Mouse (Mus musculus): Measurements from ENCODE around the gene Tmem136.

Gene Tmem136

DNA sequence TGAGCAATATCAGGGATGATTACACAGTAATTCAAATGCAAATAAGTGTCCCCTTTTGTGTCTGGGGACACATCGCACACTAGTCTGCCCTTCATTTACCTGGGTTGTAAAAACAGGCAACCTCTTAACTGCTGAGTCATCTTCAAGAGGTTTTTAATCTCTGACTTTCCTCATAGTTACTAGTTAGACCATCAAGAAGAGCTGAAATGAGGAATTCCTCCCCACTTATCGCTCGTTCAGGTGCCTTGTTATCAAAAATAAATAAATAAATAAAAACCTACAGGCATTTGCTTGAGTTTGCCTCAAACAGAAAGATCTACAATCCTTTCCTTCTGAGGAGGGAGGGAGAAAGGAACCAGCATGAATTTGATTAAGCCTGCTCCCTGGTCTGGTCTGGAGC lies 7.6 kb downstream of the Tmem136 start:
- DNase-seq (ENCODE audit: low read depth, low spot score) = no peak

DNA sequence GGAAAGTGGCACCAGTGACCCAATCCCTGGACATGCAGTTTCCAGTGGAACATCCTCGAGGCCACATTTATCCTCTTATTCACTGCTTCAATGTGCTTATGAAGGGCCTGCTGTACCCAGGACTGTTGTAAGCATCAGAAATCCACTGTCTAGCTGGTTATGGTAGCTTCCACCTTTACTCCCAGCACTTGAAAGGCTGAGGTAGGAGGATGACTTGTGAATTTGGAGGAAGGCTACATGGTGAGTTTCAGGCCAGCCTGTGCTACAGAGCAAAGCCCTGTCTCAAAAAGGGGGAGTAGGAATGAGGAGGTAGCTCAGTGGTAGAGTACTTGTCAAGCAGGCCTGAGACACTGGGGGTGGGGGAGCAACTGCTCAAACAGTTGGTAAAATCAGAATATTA lies 8.3 kb downstream of the Tmem136 start:
- no peak for DNase-seq (ENCODE audit: low read depth, low spot score)

DNA sequence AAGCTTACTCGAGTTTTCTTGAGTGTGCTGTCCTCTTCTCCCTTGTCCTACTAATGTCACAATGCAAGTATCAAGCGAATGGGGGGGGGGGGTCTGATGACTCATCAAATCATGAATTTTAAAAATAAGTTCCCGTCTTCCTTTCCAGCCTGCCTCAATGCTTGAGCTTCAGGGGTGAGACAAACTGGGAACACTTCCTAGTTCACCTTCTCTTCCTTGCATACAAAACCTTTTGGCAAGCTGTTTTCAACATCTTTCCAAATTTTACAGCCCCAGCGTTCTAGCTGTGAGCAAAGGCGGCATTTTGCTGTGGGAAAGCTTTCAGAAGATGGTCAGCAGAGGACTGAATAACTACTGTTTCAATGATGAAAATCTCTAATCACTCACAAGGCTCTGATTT lies 8.8 kb downstream of the Tmem136 start:
- no peak for DNase-seq (ENCODE audit: low read depth, low spot score)

GRCm38 (mm10) chr9:43107187-43107517 lies 9.2 kb downstream of the Tmem136 start, which contains the start of gene Arhgef12:
TSS of gene Arhgef12 (minus strand) at chr9:43107239.
- DNase-seq (ENCODE audit: low read depth, low spot score) = peak; percentile 39

DNA sequence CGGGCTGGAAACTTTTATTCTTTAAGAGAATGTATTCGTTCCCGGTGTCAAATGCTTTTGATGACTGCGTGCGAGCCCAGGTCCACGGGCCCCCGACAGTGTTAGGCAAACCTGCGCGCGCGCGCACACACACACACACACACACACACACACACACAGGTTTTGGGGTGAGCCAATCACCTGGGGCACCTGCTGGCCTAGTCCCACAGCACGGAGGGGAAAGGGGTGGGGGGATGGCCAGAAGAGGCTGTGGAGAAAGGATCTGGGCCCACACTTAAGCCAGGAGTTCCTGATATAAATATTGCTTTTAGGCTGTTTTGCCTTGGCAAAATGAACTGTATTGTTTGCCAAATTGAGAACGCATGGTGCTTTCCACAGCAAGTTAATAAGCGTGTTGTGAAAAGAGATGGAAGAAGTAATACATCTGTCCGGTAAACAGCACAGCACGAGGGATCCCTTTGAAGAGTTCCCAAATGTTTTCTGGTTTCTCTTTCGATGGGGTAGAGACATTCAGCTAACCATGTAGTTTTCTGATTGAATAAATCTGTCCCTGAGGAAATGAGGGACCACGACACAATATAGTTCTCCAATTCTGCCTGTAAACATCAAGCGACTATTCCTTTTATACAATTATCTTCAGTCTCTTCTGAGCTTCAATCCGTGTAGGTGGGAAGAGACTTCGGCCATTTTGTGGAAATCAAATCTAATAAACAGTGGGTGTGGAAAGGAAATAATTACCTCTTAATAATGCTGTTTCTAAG lies 9.8 kb downstream of the Tmem136 start:
- no peak for DNase-seq (ENCODE audit: low read depth, low spot score)

- DNase-seq (ENCODE audit: low read depth, low spot score) = peak; percentile 95
These were observed 10.6 kb downstream of the Tmem136 start for GRCm38 (mm10) chr9:43105664-43106361.

GRCm38 (mm10) chr9:43104873-43105663 lies 11.3 kb downstream of the Tmem136 start:
- no peak for DNase-seq (ENCODE audit: low read depth, low spot score)

DNA sequence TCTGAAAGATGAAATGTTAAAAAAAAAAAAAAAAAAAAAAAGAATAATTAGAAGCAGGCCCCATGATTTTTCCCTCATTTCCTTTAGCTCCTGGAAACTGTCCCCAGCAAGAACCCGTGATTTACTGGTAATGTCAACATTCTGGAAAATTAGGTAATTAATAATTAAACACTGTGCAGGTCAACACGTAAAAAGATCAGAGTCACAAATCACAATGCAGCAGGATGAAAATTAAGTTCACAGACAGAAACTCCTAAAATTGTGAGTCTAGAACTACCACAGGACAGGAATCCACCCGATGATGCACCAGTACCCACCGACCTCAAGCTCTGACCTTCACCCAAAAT lies 11.9 kb downstream of the Tmem136 start:
- DNase-seq (ENCODE audit: low read depth, low spot score) = no peak

GRCm38 (mm10) chr9:43103675-43104299 lies 12.6 kb downstream of the Tmem136 start:
- DNase-seq (ENCODE audit: low read depth, low spot score) = no peak

- no peak for DNase-seq (ENCODE audit: low read depth, low spot score)
These were observed 13.4 kb downstream of the Tmem136 start for GRCm38 (mm10) chr9:43102931-43103330.

- DNase-seq (ENCODE audit: low read depth, low spot score) = no peak
These were observed 14.3 kb downstream of the Tmem136 start for GRCm38 (mm10) chr9:43101936-43102595.

GRCm38 (mm10) chr9:43098922-43099321 lies 17.4 kb downstream of the Tmem136 start:
- no peak for DNase-seq (ENCODE audit: low read depth, low spot score)

- no peak for DNase-seq (ENCODE audit: low read depth, low spot score)
These were observed 18.4 kb downstream of the Tmem136 start for GRCm38 (mm10) chr9:43097801-43098557.

GRCm38 (mm10) chr9:43096337-43096736 lies 20.0 kb downstream of the Tmem136 start:
- DNase-seq (ENCODE audit: low read depth, low spot score) = no peak

GRCm38 (mm10) chr9:43094828-43095227 lies 21.5 kb downstream of the Tmem136 start:
- DNase-seq (ENCODE audit: low read depth, low spot score) = no peak

DNA sequence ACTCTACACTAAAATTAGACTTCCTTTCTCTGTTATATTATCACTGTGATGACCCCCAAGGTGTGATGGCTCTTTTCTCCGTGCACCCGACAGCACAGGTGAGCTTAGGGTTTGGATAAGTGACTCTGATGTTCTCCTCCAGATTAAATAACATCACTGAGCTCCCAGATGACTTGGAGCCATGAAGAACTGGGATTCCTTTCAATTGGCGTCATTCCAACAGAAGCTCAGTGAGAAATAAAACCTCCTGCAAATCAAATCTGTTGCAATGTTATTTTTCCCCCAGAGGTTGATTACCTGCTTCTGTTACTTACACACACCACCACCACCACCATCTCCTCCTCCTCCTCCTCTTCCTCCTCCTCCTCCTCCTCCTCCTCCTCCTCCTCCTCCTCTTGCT lies 22.6 kb downstream of the Tmem136 start:
- no peak for DNase-seq (ENCODE audit: low read depth, low spot score)

DNA sequence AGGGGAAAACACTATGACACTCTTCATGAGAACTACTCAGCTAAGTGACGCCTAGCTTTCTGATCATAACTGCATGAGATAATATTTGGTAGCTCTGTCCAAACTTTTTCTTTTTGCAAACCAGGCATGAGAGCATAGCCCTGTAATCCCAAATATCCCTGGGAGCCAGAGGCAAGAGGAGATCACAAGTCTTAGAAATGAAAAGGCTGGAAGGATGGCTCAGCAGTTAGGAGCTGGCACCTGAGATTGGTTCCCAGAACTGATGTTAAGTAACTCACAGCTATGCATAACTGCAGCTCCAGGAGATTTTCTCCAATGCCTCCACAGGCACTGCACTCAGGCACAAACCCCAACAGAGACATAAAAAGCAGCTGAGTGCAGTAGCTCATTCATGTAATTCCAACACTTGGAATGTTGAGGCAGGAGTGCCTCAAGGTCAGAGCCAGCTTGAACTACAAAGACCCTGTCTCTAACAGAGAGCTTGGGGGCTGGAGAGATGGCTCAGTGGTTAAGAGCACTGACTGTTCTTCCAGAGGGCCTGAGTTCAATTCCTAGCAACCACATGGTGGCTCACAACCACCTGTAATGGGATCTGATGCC lies 30.6 kb downstream of the Tmem136 start:
- no peak for DNase-seq (ENCODE audit: low read depth, low spot score)

DNA sequence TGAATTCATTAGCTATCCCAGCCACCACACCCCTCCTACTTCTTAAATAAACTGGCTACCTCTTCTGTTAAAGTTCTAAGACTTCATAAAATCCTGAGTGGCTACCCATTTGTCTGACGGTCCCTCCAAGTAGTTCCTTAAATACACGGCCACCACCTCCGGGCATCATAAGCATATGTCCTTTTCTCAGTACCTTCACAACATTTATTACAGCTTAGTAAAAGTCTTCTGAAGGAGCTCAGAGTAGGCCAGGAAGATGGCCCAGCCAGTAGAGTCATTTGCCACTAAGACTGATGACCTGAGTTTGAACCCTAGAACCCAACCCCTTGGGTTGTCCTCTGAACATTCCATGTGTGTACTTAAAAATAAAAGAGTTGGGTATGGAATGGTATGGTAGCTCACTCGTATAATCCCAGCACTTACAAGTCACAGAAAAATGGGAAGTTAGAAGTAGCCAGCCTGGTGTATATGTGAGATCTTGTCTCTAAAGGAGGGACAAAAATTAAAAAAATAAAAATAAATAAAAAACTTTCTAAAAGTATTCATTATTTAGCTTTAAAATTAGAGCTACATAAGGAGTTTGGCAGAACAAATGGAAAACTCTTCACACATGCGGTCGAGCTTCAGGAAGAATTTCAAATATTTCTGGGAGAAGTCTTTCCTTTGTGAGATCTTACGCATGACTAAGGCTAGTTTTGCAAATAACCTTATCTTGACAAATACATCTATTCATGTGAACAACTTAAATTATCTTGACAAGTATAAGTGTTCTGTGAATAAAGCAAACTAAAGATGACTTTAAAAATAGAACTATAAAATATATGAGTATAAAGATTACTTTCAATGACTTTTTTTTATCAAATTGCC lies 31.6 kb downstream of the Tmem136 start:
- no peak for DNase-seq (ENCODE audit: low read depth, low spot score)

GRCm38 (mm10) chr9:43083441-43084055 lies 32.8 kb downstream of the Tmem136 start:
- no peak for DNase-seq (ENCODE audit: low read depth, low spot score)
